Mouse (Mus musculus) olfactory bulb, adult 2 months (tissue): ENCODE data around the gene Meis2. TPM values are rescaled to one million over a fixed set of nuclear protein-coding genes. Genes with fewer than 3 reads are reported as not detected.

Source experiments
- H3K27ac ChIP-seq: fragments of 200-500 bp; 2 replicates; pipeline ENCODE4 v1.5.1; 2012; ENCODE audit warnings: low read depth, low read length; ENCODE audit not compliant: insufficient read depth
- H3K4me1 ChIP-seq: fragments of 200-500 bp; 2 replicates; pipeline ENCODE4 v1.6.1; 2012; ENCODE audit warnings: low read length; ENCODE audit not compliant: control insufficient read depth, insufficient read depth
- H3K4me3 ChIP-seq: fragments of 200-500 bp; 2 replicates; pipeline ENCODE4 v1.5.1; 2012; ENCODE audit warnings: mild to moderate bottlenecking, low read depth, low read length, moderate library complexity; ENCODE audit not compliant: insufficient read depth
- CTCF ChIP-seq: fragments of 200-500 bp; IDR thresholded peaks from 2 replicates; pipeline ENCODE4 v1.5.1; 2012; ENCODE audit warnings: low read depth, mild to moderate bottlenecking, low read length, moderate library complexity; ENCODE audit not compliant: insufficient read depth
- POLR2A ChIP-seq: fragments of 200-500 bp; IDR thresholded peaks from 2 replicates; pipeline ENCODE4 v1.6.1; 2012; ENCODE audit warnings: mild to moderate bottlenecking, low read depth, low read length, moderate library complexity; ENCODE audit not compliant: insufficient read depth
- WGBS: fragments of 180-500 bp; shearing (Covaris S2); methylation state at CpG from one replicate; pipeline ENCODE4 v1.1.7; 2018; 5-methylcytosine and 5-hydroxymethylcytosine counted together
- polyA plus RNA-seq: library from polyadenylated mRNA; stranded (reverse); fragments of >200 nt; gene quantifications from 2 replicates; pipeline ENCODE4 v1.2.4, GENCODE M21; 2012; ENCODE audit warnings: low replicate concordance; ENCODE audit not compliant: missing spikeins, insufficient read depth, insufficient read length

The Meis2 gene
- polyA plus RNA-seq, 1 experiment = 356 TPM

- TF ChIP-seq CTCF (no peak), POLR2A (no peak)
- peak overlapping the region; percentile 81 for H3K27ac ChIP-seq
- H3K4me3 ChIP-seq = peak overlapping the region; percentile 42
- H3K4me1 ChIP-seq = peaks cover 3% of the 10 kb centered on the region; the same call in 1 of the 2 replicates
- 7% methylated on average over 10 of the region's 10 CpGs for whole genome bisulfite sequencing
These were observed 5.2 kb upstream of the Meis2 start for GRCm38 (mm10) chr2:116070614-116071425.

GRCm38 (mm10) chr2:116069451-116070225 is 4.0 kb upstream of the Meis2 start:
- 8% methylated on average over 8 of the region's 8 CpGs for WGBS
- H3K4me1 ChIP-seq = no peaks in the 10 kb centered on the region; the same call in 1 of the 2 replicates
- H3K4me3 ChIP-seq = peak overlapping the region; percentile 74
- TF ChIP-seq POLR2A (no peak), CTCF (no peak)
- peak overlapping the region; percentile 100 for H3K27ac ChIP-seq

- TF ChIP-seq POLR2A = no peak
- Histone ChIP-seq H3K4me1 (no peaks in the 10 kb centered on the region; the same call in 1 of the 2 replicates), H3K4me3 (no peak overlapping the region), H3K27ac (peak overlapping the region; percentile 100)
- WGBS = 16% methylated on average over 7 of the region's 7 CpGs
These were observed 3.3 kb upstream of the Meis2 start for GRCm38 (mm10) chr2:116068901-116069300.

GRCm38 (mm10) chr2:116068461-116068860 is 2.8 kb upstream of the Meis2 start:
- no peak for TF ChIP-seq POLR2A
- no peak for TF ChIP-seq CTCF
- Histone ChIP-seq H3K4me1 (no peaks in the 10 kb centered on the region; the same call in 1 of the 2 replicates), H3K27ac (peak overlapping the region; percentile 94), H3K4me3 (peak overlapping the region; percentile 20; the same call in 1 of the 2 replicates)
- 11% methylated on average over 11 of the region's 11 CpGs for WGBS

GRCm38 (mm10) chr2:116067711-116068110 is 2.1 kb upstream of the Meis2 start:
- peak overlapping the region; percentile 94 for H3K27ac ChIP-seq
- no peaks in the 10 kb centered on the region; the same call in 1 of the 2 replicates for H3K4me1 ChIP-seq
- 4% methylated on average over 15 of the region's 15 CpGs for WGBS
- no peak for TF ChIP-seq CTCF
- no peak for TF ChIP-seq POLR2A
- H3K4me3 ChIP-seq = peak overlapping the region; percentile 81

GRCm38 (mm10) chr2:116067065-116067497 is 1.4 kb upstream of the Meis2 start:
- no peak for TF ChIP-seq CTCF
- peak; percentile 41 for TF ChIP-seq POLR2A
- H3K4me3 ChIP-seq = peak overlapping the region; percentile 81
- peak overlapping the region; percentile 94 for H3K27ac ChIP-seq
- H3K4me1 ChIP-seq = no peaks in the 10 kb centered on the region; the same call in 1 of the 2 replicates
- WGBS = under 1% methylated on average over 27 of the region's 27 CpGs

- Histone ChIP-seq H3K4me3 (peak overlapping the region; percentile 81), H3K27ac (peak overlapping the region; percentile 94), H3K4me1 (no peaks in the 10 kb centered on the region)
- TF ChIP-seq POLR2A (no peak), CTCF (no peak)
- WGBS = under 1% methylated on average over 36 of the region's 36 CpGs
These were observed 660 bp upstream of the Meis2 start for GRCm38 (mm10) chr2:116066057-116066941.

- Histone ChIP-seq H3K4me1 (no peaks in the 10 kb centered on the region), H3K4me3 (peak overlapping the region; percentile 72), H3K27ac (peak overlapping the region; percentile 89)
- 2% methylated on average over 10 of the region's 10 CpGs for WGBS
- TF ChIP-seq CTCF (no peak), POLR2A (no peak)
These were observed 582 bp downstream of the Meis2 start for GRCm38 (mm10) chr2:116065057-116065456.
